Mouse (Mus musculus): Measurements from ENCODE around the gene Hoxd1.

GRCm38 (mm10) chr2:74808431-74808830 lies 45.7 kb downstream of the Hoxd1 start:
- TF ChIP-seq POLR2A (IDR thresholded peaks at IDR 0.05; ENCODE audit: low read depth, low read length) (no peak), CTCF (IDR thresholded peaks at IDR 0.05; ENCODE audit: extremely low read depth, insufficient read length, insufficient replicate concordance, low read depth, low read length) (no peak)
